Mouse (Mus musculus) regulatory T cell (primary cell): ENCODE data around the gene Padi6.

Source experiments
- in situ Hi-C: fragments of 300-600 bp; cut with MboI, MseI; formaldehyde crosslinking; loops from one replicate; pipeline ENCODE4 v1.15.1; 2025; ENCODE audit warnings: high pct_unique_total_duplicates

Gene Padi6

DNA sequence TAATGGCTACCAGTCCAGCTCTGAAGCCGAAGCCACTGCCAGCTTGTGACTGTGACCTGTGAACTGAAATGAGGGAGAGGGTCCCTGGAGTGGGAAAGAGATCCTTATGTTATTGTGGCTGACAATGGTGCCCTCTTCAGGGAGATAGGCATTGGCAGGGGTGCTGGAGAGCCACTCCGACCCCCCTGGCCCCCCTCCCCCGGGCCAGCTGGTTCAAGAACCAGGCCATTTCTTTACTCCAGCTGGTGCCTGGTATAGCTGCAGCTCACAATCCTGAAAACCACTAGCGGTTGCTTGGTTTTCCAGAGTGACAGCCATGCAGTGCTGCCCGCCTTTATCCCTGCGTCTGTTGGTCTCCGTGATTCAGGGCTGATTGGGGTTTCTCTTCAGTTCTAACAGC, 33.3 kb downstream of the Padi6 start:
- in situ Hi-C loops, result loop anchor here (10.0 to 25.0 kb wide), 2 partner anchors 1272 to 1514 kb away; partner anchors contain the start of gene Capzb

GRCm38 (mm10) chr4:140708297-140708927, 34.0 kb downstream of the Padi6 start:
- in situ Hi-C loops, result loop anchor here (10.0 to 25.0 kb wide), 2 partner anchors 1271 to 1514 kb away; partner anchors contain the start of gene Capzb

DNA sequence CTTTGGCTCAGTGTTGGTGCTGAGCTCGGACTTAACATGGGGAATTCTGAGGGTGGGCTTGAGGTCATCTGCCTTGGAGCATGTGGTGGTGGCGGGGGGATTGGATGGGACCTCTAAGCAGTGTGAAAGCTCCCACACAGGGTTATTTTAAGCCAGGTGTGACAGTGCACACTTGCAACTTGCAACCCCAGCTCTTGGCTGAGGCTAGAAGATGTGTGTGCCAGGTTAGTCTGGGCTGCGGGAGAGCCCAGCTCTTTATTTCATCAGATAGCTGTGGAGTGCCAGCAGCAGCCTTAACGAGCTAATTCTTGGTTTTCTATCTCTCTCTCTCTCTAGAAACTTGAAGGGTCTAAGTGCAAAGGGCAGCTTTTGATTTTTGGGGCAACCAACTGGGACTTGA, 34.8 kb downstream of the Padi6 start:
- in situ Hi-C loops, result loop anchor here (10.0 to 25.0 kb wide), 2 partner anchors 1270 to 1513 kb away; partner anchors contain the start of gene Capzb

GRCm38 (mm10) chr4:140704166-140704565, 38.3 kb downstream of the Padi6 start:
- in situ Hi-C loops, result loop anchor here (10.0 to 25.0 kb wide), 2 partner anchors 1267 to 1509 kb away; partner anchors contain the start of gene Capzb

DNA sequence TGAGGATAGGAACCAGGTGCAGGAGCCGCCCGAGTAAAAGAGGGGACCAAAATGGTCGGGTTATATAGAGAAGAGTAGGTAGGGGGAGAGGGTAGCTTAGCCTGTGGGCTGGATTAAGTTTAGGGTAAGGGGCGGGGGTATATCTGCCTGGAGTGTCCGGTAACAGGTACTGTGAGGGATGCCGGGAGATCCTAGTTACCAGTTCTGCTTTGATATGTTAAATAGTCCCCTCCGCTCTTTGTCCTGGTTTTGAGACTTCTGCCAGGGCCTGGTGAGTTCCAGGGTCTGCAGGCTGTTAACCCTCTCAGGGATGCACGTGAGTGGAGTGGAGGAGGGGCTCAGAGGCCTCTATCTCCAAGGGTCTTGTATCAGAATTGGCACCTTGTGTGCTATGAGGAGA, 38.8 kb downstream of the Padi6 start:
- in situ Hi-C loops, result loop anchor here (10.0 to 25.0 kb wide), 2 partner anchors 1266 to 1509 kb away; partner anchors contain the start of gene Capzb

DNA sequence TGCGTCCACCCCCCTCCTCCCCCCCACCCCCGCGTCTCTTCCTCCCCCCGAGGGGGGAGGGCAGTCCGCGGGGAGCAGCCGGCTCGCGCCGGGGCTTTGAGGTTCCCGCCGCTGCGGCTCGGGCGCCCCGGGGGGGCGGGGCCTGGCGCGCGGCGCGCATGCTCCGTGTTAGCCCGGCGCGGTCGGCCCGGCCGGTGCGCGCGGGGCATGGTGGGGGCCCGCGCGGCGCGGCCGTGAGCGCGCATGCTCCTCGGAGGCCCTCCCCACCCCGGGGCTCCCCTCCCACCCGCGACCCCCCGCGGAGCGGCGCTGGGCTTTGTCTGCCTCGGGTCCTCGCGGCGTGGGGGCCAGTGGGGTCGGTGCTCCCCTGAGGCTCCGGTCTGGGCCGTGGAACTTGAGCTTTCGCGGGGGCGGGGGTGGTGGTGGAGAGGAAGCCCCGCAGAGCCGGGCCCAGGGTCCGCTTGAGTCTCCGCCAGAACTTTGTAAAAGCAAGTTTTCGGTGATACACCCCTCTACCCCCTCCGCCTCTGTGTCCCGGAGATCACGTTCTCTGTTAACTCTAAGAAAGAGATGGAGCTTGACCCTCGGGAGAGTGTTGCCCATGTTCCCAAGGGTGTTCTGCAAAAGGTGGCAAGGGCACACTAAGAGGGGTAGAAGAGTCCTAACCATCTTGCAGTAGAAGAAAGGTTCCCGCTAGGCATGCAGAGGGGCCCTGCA, 39.7 kb downstream of the Padi6 start:
- in situ Hi-C loops, result loop anchor here (10.0 to 25.0 kb wide), 2 partner anchors 1265 to 1508 kb away; partner anchors contain the start of gene Capzb

- in situ Hi-C loops, result loop anchor here (10.0 to 25.0 kb wide), 2 partner anchors 1265 to 1507 kb away; partner anchors contain the start of gene Capzb
Measured at GRCm38 (mm10) chr4:140701716-140702561, 40.5 kb downstream of the Padi6 start.

DNA sequence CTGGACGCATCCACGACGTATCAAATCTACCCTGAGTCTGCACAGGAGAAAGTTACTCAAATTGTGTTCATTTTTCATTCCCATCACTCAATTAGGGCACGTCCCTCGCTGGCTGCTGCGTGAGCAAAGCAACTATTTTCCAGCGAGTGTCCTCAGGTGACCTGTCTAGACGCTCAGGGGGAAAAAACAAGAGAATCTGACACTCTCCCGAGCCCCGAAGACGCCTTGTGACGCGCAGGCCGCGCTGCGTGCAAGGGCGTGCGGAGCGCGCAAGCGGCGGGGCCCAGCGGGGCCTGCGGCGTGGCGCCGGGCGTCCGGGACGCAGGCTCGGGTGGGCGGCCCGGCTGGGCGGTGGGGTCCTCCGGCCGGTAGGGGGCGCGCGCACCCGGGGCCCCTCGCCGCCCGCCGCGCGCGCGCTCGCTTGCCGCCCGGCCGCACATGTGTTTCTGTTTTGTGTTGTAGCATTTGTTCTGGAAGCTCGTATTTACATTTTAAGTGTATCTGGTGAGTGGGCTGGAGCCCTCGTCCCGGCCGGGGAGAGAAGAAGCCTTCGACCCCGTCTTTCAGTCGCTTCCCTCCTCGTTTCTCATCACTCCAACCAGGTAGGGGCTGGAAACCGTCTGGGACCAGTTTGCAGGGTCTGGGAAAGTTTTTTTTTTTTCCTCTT, 41.3 kb downstream of the Padi6 start:
- in situ Hi-C loops, result loop anchor here (10.0 to 25.0 kb wide), 2 partner anchors 1264 to 1506 kb away; partner anchors contain the start of gene Capzb

GRCm38 (mm10) chr4:140700269-140701018, 42.0 kb downstream of the Padi6 start, which contains the start of gene Rcc2:
Rcc2 (plus strand) TSS chr4:140700541.
- in situ Hi-C loops, result loop anchor here (10.0 to 25.0 kb wide), 2 partner anchors 1263 to 1506 kb away; partner anchors contain the start of gene Capzb

DNA sequence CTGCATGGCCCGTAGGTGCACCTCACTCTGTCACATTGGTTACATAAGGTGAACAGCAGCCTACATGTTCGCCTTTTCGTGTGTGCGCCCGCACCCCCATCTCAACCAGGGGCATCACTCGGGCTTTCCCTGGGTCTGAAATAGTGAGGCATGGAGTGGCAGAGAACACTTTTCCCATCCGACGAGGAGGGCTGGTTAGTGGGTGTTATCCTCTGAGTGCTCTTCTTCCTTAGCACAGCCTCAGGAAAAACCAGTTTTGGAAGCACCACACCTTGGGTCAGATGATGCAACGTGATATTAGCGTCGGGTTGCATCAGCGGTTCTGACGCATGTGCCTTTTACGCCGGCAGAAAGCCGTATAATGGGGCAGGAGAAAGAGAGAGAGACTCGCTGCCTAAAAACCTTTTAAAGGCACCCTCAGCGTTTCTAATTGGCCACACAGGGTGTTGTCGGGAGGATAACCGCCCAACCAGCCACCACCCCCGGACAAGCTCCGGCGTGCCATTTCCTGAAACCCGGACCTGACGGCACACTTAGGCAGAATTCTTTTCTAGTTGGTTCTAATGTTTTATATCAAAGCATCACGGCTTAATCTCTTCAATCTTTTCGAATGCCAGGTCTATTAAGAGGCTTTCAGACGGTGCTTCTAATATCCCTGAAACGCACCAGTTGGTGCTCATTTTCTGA, 42.9 kb downstream of the Padi6 start:
- in situ Hi-C loops, result loop anchor here (10.0 to 25.0 kb wide), 2 partner anchors 1262 to 1505 kb away; partner anchors contain the start of gene Capzb

GRCm38 (mm10) chr4:140695675-140696585, 46.5 kb downstream of the Padi6 start:
- in situ Hi-C loops, result no loop called here

- in situ Hi-C loops, result no loop called here
Measured at GRCm38 (mm10) chr4:140695146-140695545, 47.3 kb downstream of the Padi6 start.

GRCm38 (mm10) chr4:140694551-140695060, 47.8 kb downstream of the Padi6 start:
- in situ Hi-C loops, result no loop called here

GRCm38 (mm10) chr4:140693513-140693912, 48.9 kb downstream of the Padi6 start:
- in situ Hi-C loops, result no loop called here

- in situ Hi-C loops, result no loop called here
Measured at GRCm38 (mm10) chr4:140691481-140691880, 51.0 kb downstream of the Padi6 start.

DNA sequence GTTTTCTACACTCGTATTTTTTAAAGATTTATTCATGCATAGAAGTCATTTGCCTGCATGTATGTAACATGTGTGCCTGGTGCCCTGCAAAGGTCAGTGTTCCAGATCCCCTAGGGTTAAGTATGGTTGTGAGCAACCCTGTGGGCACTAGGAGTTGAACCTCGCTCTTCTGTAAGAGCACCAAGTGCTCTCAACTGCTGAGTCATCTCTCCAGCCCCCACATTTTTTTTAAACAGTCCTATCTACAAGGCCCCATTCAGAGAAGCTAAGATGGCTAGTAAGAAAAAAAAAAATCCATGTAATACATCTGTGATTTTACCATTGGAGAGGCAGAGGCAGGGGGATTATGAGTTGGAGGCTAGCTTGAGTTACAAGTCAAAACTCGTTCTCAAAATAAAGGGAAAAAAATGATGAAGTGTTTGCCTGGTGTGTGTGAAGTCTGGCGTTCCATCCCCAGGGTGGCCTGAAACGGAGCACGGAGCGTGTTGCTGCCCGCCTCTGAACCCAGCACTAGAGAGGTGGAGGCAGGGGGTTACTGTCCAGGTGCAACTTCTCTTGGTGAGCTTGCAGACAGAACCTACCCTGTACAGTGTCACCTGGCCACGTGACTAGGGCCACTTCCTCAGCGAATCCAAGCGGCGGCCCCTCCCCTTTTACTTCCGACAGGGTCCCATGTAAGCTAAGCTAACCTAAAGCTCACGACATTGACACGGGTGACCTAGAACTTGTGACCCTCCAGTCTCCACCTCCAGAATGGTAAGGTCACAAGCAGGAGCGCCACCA, 52.4 kb downstream of the Padi6 start:
- in situ Hi-C loops, result no loop called here

DNA sequence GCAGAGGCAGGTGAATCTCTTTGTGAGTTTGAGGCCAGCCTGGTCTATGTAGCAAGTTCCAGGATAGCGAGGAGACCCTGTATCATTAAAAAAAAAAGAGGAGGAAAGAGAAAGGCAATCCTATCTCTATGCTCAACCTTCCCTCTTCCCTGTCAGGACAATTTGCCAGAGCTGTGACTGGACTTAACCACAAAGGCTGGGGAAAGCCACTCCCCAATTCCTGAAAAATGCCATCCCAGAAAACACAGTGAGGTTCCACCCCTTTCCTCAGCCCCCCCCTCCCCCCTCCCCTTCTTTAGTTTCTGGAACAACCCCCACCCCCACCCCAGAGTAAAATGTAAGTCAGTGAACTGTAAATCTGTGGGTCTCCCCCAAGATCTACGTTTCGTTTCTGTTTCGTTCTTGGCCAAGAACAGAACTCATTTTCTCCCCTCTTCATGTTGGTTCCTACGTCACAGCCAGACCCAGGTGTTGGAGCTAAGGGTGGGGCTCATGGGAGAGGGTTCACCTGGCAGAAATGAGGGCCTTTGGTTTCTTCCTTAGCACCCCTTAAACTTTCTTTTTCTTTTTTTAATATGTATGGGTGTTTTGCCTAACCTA, 53.5 kb downstream of the Padi6 start:
- in situ Hi-C loops, result no loop called here
